Mouse (Mus musculus): Measurements from ENCODE around the gene Arhgap1. TPM values are rescaled to one million over a fixed set of nuclear protein-coding genes. Genes with fewer than 3 reads are reported as not detected.
"Not testable (repeated sequence)": the region's sequence is repeated elsewhere in the genome, so short reads cannot be mapped to it uniquely, and the experiment has no call there.

The Arhgap1 gene
- 53.1 and 61.5 TPM in 2 replicates for total RNA-seq (2014; fragmentation: Nextera tagmentation)
- total RNA-seq (2017): 58.1 and 65.1 TPM in 2 replicates
- polyA plus RNA-seq (2012): 27.8 and 37.8 TPM in 2 replicates

DNA sequence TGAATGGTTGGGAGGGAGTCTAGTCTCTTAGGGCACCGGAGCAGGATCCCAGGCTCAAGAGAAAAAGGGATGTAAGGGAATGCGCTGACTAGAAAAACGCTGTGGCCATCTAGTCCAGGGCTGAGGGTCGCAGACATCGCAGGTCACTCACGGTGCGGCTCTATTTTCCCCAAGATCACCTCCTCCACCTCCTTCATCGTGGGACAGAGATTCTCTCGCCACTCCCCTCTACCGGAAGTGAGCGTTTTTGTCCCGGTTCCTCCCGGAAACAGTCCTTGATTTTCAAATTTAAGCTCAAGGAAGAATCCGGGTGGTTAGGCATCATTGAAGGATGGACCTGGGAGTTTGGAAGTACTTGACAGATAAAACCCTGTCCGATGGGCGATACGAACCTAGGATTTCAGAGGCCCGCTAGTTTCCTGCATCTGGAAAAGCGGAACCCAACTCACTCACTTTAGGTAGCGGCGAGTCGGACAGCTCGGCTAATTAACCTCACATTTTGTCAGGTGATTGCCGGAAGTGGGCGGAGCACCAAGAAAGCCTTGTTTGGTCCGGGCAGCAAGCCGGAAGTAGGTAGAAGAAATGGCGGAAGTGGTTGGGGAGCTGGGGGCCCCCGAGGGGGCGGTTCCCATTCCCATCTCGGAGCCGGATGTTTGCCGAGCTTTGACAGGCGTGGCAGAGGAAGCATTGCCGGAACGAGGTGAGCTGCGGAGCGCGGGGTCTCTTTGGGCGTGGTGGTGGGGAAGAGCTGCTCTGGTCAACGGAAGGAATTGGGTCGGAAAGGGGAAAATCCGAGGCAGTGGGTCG lies at the start of gene Arhgap1, which contains the start of gene Zfp408:
Gene Arhgap1, plus strand, starts transcription at position 308 of the 807 bp plus-strand sequence.
Gene Zfp408, minus strand, starts transcription at position 239 of the 807 bp plus-strand sequence.
- TF ChIP-seq POLR2AphosphoS5 (IDR thresholded peaks at IDR 0.05; ENCODE audit: insufficient replicate concordance, low read depth, low read length) (no peak), GATA1 (IDR thresholded peaks at IDR 0.05; ENCODE audit: borderline replicate concordance, low read length) (no peak), TAL1 (conservative IDR thresholded peaks at IDR 0.05; ENCODE audit: low read depth, low read length) (no peak), CTCF (IDR thresholded peaks at IDR 0.05; ENCODE audit: low read depth, low read length) (no peak), GATA2 (IDR thresholded peaks at IDR 0.05; ENCODE audit: borderline replicate concordance, low read depth, low read length) (no peak)
- H3K4me1 ChIP-seq (ENCODE audit: insufficient read depth, low read depth, low read length): peaks cover 50% of the 10 kb centered on the region

DNA sequence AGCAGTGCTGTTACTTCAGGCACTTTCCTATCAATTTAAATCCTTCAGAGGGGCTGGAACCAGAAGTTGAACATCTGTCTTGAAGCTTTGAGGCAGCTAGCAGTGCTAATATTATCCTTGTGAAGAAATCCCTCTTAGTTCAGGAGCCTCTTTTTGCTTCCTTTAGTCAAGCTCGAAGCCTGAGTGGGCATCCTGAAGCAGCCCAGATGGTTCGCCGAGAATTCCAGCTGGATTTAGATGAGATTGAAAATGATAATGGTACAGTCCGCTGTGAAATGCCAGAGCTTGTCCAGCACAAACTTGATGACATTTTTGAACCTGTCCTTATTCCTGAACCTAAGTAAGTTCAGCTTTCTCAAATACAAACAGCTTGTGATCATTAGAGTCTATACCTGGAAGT lies 49.2 kb upstream of the Arhgap1 start:
- no peak overlapping the region for H3K4me3 ChIP-seq (ENCODE audit: low read depth, low read length)
- H3K9me3 ChIP-seq (replicated peaks): no peaks in the 10 kb centered on the region
- DNase-seq (ENCODE audit: low spot score) (no peak), ATAC-seq (ENCODE audit: extremely low read depth, insufficient number of reproducible peaks, low FRiP score, poor library complexity, severe bottlenecking) (no peak)
- no peaks in the 10 kb centered on the region for H3K27me3 ChIP-seq (ENCODE audit: insufficient read depth, low read length)
- TF ChIP-seq POLR2AphosphoS5 (IDR thresholded peaks at IDR 0.05; ENCODE audit: insufficient replicate concordance, low read depth, low read length) (no peak), GATA1 (IDR thresholded peaks at IDR 0.05; ENCODE audit: borderline replicate concordance, low read length) (no peak), GATA2 (IDR thresholded peaks at IDR 0.05; ENCODE audit: borderline replicate concordance, low read depth, low read length) (no peak), TAL1 (conservative IDR thresholded peaks at IDR 0.05; ENCODE audit: low read depth, low read length) (no peak), CTCF (IDR thresholded peaks at IDR 0.05; ENCODE audit: low read depth, low read length) (no peak)
- peaks cover 78% of the 10 kb centered on the region for H3K36me3 ChIP-seq (replicated peaks)
- H3K4me1 ChIP-seq (ENCODE audit: insufficient read depth, low read depth, low read length): no peaks in the 10 kb centered on the region

More for the DNA sequence above, at the start of gene Arhgap1, which contains the start of gene Zfp408:
- Histone ChIP-seq H3K9me3 (replicated peaks) (no peaks in the 10 kb centered on the region), H3K27me3 (ENCODE audit: insufficient read depth, low read length) (no peaks in the 10 kb centered on the region), H3K4me3 (ENCODE audit: low read depth, low read length) (peak within 1 kb of the TSS; percentile 80), H3K36me3 (replicated peaks) (peaks cover 67% of the 10 kb centered on the region)
- peak; percentile 96 for ATAC-seq (ENCODE audit: extremely low read depth, insufficient number of reproducible peaks, low FRiP score, poor library complexity, severe bottlenecking)
- peak; percentile 98 for DNase-seq (ENCODE audit: low spot score)

DNA sequence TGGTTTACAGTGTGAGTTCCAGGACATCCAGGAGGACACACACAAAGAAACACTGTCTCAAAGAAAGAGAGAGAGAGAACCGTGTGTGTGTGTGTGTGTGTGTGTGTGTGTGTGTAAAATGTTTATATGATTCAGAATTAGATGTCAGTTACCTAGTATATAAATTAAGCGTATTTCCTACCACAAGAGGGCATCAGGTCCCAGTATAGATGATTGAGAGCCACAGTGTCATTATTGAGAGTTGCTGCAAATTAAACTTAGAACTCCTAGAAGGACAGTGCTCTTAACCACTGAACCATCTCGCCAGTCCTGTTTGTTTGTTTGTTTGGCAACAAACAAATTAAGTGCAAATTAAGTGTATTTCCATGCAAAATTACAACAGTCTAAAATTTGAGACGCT lies 47.3 kb upstream of the Arhgap1 start:
- ATAC-seq (ENCODE audit: extremely low read depth, insufficient number of reproducible peaks, low FRiP score, poor library complexity, severe bottlenecking): no peak

DNA sequence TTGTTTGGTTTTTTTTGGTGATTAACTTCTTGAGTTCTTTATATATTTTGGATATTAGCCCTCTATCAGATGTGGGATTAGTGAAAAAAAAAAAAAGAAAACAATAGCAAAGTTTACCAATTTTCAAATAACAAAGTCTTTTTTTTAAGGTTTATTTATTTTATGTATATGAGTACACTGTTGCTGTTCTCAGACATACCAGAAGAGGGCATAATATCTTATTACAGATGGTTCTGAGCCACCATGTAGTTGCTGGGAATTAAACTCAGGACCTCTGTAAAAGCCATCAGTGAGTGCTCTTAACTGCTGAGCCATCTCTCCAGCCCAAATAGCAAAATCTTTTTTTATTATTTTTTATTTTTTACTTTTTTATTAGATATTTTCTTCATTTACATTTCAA lies 40.3 kb upstream of the Arhgap1 start:
- H3K36me3 ChIP-seq (replicated peaks): peaks cover 51% of the 10 kb centered on the region
- DNase-seq (ENCODE audit: low spot score); H3K4me1 ChIP-seq (ENCODE audit: insufficient read depth, low read depth, low read length): not testable (repeated sequence)

More for the DNA sequence above, 47.3 kb upstream of the Arhgap1 start:
- DNase-seq (ENCODE audit: low spot score): no peak
- no peaks in the 10 kb centered on the region for H3K9me3 ChIP-seq (replicated peaks)
- H3K4me1 ChIP-seq (ENCODE audit: insufficient read depth, low read depth, low read length): no peaks in the 10 kb centered on the region
- H3K36me3 ChIP-seq (replicated peaks): peaks cover 73% of the 10 kb centered on the region
- TF ChIP-seq GATA1 (IDR thresholded peaks at IDR 0.05; ENCODE audit: borderline replicate concordance, low read length): no peak
- no peak for TF ChIP-seq TAL1 (conservative IDR thresholded peaks at IDR 0.05; ENCODE audit: low read depth, low read length)
- no peak for TF ChIP-seq POLR2AphosphoS5 (IDR thresholded peaks at IDR 0.05; ENCODE audit: insufficient replicate concordance, low read depth, low read length)
- no peak for TF ChIP-seq CTCF (IDR thresholded peaks at IDR 0.05; ENCODE audit: low read depth, low read length)
- TF ChIP-seq GATA2 (IDR thresholded peaks at IDR 0.05; ENCODE audit: borderline replicate concordance, low read depth, low read length): no peak
- no peaks in the 10 kb centered on the region for H3K27me3 ChIP-seq (ENCODE audit: insufficient read depth, low read length)
- H3K4me3 ChIP-seq (ENCODE audit: low read depth, low read length): no peak overlapping the region

DNA sequence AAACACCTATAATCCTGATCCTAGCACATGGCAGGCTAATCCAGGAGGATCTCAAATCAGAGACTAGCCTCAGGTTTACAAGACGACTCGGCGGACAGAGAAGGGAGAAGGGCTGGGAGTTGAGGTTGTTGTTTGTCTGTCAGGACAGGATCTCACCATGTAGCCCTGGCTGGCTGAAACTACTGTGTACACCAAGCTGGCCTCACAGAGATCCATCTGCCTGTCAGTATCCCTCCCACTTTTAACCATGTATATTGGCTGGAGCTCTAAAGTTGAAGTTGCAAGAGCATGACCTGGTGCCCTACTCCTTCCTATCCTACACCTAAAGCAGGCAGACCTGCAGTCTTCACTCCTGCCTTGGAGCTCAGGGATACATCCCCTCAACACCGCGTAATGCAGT lies 27.3 kb upstream of the Arhgap1 start:
- H3K36me3 ChIP-seq (replicated peaks): peaks cover 55% of the 10 kb centered on the region

More for the DNA sequence above, 40.3 kb upstream of the Arhgap1 start:
- H3K9me3 ChIP-seq (replicated peaks); ATAC-seq (ENCODE audit: extremely low read depth, insufficient number of reproducible peaks, low FRiP score, poor library complexity, severe bottlenecking); H3K4me3 ChIP-seq (ENCODE audit: low read depth, low read length); H3K27me3 ChIP-seq (ENCODE audit: insufficient read depth, low read length): not testable (repeated sequence)

DNA sequence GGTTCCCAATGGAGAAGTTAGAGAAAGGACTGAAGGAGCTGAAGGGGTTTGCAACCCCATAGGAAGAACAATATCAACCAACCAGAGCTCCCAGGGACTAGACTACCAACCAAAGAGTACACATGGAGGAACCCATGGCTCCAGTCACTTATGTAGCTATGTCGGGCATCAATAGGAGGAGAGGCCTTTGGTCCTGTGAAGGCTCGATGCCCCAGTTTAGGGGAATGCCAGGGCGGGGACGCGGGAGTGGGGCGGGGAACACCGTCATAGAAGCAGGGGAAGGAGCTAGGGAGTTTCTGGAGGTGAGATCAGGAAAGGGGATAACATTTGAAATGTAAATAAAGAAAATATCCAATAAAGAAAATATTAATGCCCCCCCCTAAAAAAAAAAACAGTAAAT lies 26.3 kb upstream of the Arhgap1 start:
- not testable (repeated sequence) for H3K9me3 ChIP-seq (replicated peaks); DNase-seq (ENCODE audit: low spot score); ATAC-seq (ENCODE audit: extremely low read depth, insufficient number of reproducible peaks, low FRiP score, poor library complexity, severe bottlenecking); H3K4me1 ChIP-seq (ENCODE audit: insufficient read depth, low read depth, low read length); H3K4me3 ChIP-seq (ENCODE audit: low read depth, low read length)
- H3K36me3 ChIP-seq (replicated peaks): peaks cover 45% of the 10 kb centered on the region
- peaks cover 13% of the 10 kb centered on the region for H3K27me3 ChIP-seq (ENCODE audit: insufficient read depth, low read length)

More for the DNA sequence above, 27.3 kb upstream of the Arhgap1 start:
- ATAC-seq (ENCODE audit: extremely low read depth, insufficient number of reproducible peaks, low FRiP score, poor library complexity, severe bottlenecking) (no peak), DNase-seq (ENCODE audit: low spot score) (no peak)
- TF ChIP-seq POLR2AphosphoS5 (IDR thresholded peaks at IDR 0.05; ENCODE audit: insufficient replicate concordance, low read depth, low read length) (no peak), TAL1 (conservative IDR thresholded peaks at IDR 0.05; ENCODE audit: low read depth, low read length) (no peak), GATA1 (IDR thresholded peaks at IDR 0.05; ENCODE audit: borderline replicate concordance, low read length) (no peak), GATA2 (IDR thresholded peaks at IDR 0.05; ENCODE audit: borderline replicate concordance, low read depth, low read length) (no peak), CTCF (IDR thresholded peaks at IDR 0.05; ENCODE audit: low read depth, low read length) (no peak)
- H3K4me1 ChIP-seq (ENCODE audit: insufficient read depth, low read depth, low read length): no peaks in the 10 kb centered on the region
- H3K9me3 ChIP-seq (replicated peaks): no peaks in the 10 kb centered on the region
- H3K27me3 ChIP-seq (ENCODE audit: insufficient read depth, low read length): peaks cover 4% of the 10 kb centered on the region; the same call in 1 of the 2 replicates
- H3K4me3 ChIP-seq (ENCODE audit: low read depth, low read length): no peak overlapping the region

All from G1E (cell line).